Mouse (Mus musculus) cerebellum, adult 2 months (tissue): ENCODE data around the gene Uri1. TPM values are rescaled to one million over a fixed set of nuclear protein-coding genes. Genes with fewer than 3 reads are reported as not detected.

Experiments used
- DNase-seq, 2 experiments: peaks; one replicate each; pipeline ENCODE4 v3.0.0; 2021
- H3K27ac ChIP-seq: fragments of 200-500 bp; 2 replicates; pipeline ENCODE4 v1.5.1; 2012; ENCODE audit warnings: low read length, control low read depth, inconsistent platforms; ENCODE audit not compliant: insufficient read depth
- H3K27me3 ChIP-seq: fragments of 200-500 bp; 2 replicates; pipeline ENCODE4 v1.6.1; 2012; ENCODE audit warnings: inconsistent platforms, mild to moderate bottlenecking, low read length, moderate library complexity; ENCODE audit not compliant: control insufficient read depth, insufficient read depth
- H3K4me1 ChIP-seq: fragments of 200-500 bp; 2 replicates; pipeline ENCODE4 v1.6.1; 2011; ENCODE audit warnings: low read length; ENCODE audit not compliant: control insufficient read depth, insufficient read depth
- H3K4me3 ChIP-seq: fragments of 200-500 bp; replicated peaks from 2 replicates; pipeline ENCODE3; 2011; ENCODE audit warnings: mild to moderate bottlenecking, low read depth, low read length, control low read depth; ENCODE audit not compliant: insufficient read depth
- CTCF ChIP-seq: fragments of 200-500 bp; IDR thresholded peaks from 2 replicates; pipeline ENCODE4 v1.5.1; 2011; ENCODE audit warnings: low read depth, mild to moderate bottlenecking, control low read depth, low read length, moderate library complexity, borderline replicate concordance; ENCODE audit not compliant: insufficient read depth
- POLR2A ChIP-seq: fragments of 200-500 bp; IDR thresholded peaks from 2 replicates; pipeline ENCODE4 v1.6.1; 2011; ENCODE audit warnings: low read length, control low read depth, borderline replicate concordance; ENCODE audit not compliant: insufficient read depth
- WGBS: fragments of 180-500 bp; shearing (Covaris S2); methylation state at CpG from one replicate; pipeline ENCODE4 v1.1.7; 2018; 5-methylcytosine and 5-hydroxymethylcytosine counted together
- polyA plus RNA-seq: library from polyadenylated mRNA; depleted of rRNA; stranded (reverse); fragments of >200 nt; gene quantifications from 2 replicates; pipeline ENCODE4 v1.2.3, GENCODE M21; 2012

Uri1 gene
- polyA plus RNA-seq, 1 experiment: 30.3 TPM

DNA sequence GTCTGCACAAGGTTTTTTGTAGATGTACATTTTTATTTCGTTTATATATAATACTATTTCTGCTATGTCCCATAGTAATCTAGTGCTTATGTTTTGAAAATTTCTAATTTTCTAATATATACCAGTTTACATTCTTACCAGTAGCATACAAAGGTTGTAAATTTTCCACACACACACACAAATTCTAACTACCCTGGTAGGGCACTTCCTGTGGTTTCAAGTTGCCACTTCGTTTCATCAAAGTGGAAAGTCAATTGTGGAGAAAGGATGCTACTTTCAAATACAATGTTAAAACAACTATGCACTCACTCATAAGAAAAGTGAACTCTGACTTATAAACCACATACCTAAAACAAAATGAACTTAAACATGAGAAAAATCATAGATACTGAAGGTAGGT is 45.7 kb downstream of the Uri1 start:
- Histone ChIP-seq H3K4me1 (peaks cover 2% of the 10 kb centered on the region; the same call in 1 of the 2 replicates), H3K27me3 (no peaks in the 10 kb centered on the region), H3K27ac (no peak overlapping the region), H3K4me3 (no peak overlapping the region)
- TF ChIP-seq POLR2A: no peak
- no peak for TF ChIP-seq CTCF
- 98% methylated on average over 2 of the region's 2 CpGs for WGBS
- no peak for DNase-seq

DNA sequence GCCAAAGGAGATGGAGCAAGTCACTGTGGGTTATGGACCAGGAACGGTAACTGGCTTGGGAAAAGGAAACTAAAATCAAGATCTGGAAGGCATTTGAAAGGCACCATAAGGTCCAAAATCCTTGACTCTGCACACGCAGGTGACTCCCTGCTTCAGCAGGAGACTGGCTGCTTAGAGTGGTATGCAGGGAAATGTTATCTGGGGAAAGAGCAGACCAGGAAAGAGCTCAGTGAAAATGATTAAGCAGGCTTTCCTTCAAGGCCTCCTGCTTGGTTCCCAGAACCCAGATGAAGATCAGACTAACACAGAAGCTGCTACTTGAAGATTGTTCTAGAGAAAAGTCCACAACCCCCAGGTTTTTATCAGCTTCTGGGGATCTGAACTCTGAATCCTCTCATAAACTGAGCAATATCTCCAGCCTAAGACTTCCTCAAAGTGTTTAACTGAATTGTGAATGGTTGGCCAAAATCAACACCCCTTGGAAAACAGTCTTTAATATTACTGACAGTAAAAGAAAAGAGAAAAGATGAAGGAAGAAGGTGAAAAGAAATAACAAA is 50.3 kb downstream of the Uri1 start:
- H3K27ac ChIP-seq: no peak overlapping the region
- WGBS: 34% methylated on average over 2 of the region's 2 CpGs
- DNase-seq: no peak
- H3K4me3 ChIP-seq: no peak overlapping the region
- no peaks in the 10 kb centered on the region for H3K27me3 ChIP-seq
- peaks cover 2% of the 10 kb centered on the region; the same call in 1 of the 2 replicates for H3K4me1 ChIP-seq
- TF ChIP-seq CTCF (no peak), POLR2A (no peak)

- WGBS: 54% methylated on average over 9 of the region's 9 CpGs
- DNase-seq: peak in 1 of 2 experiments; percentile 9
- Histone ChIP-seq H3K4me3 (no peak overlapping the region), H3K27me3 (no peaks in the 10 kb centered on the region), H3K4me1 (peaks cover 2% of the 10 kb centered on the region; the same call in 1 of the 2 replicates), H3K27ac (no peak overlapping the region)
- TF ChIP-seq POLR2A (no peak), CTCF (no peak)
These were observed 50.8 kb downstream of the Uri1 start for GRCm38 (mm10) chr7:37972571-37972970.

- Histone ChIP-seq H3K4me1 (no peaks in the 10 kb centered on the region), H3K27ac (no peak overlapping the region), H3K27me3 (no peaks in the 10 kb centered on the region), H3K4me3 (no peak overlapping the region)
- no peak for DNase-seq
- TF ChIP-seq POLR2A: no peak
- TF ChIP-seq CTCF: no peak
- whole genome bisulfite sequencing: 64% methylated on average over 17 of the region's 17 CpGs
These were observed 61.0 kb downstream of the Uri1 start for GRCm38 (mm10) chr7:37962326-37962725.

GRCm38 (mm10) chr7:37961247-37961646 is 62.1 kb downstream of the Uri1 start:
- Histone ChIP-seq H3K4me3 (no peak overlapping the region), H3K27me3 (no peaks in the 10 kb centered on the region), H3K27ac (no peak overlapping the region), H3K4me1 (no peaks in the 10 kb centered on the region)
- 91% methylated on average over 11 of the region's 11 CpGs for WGBS
- TF ChIP-seq POLR2A (no peak), CTCF (no peak)
- DNase-seq: no peak

DNA sequence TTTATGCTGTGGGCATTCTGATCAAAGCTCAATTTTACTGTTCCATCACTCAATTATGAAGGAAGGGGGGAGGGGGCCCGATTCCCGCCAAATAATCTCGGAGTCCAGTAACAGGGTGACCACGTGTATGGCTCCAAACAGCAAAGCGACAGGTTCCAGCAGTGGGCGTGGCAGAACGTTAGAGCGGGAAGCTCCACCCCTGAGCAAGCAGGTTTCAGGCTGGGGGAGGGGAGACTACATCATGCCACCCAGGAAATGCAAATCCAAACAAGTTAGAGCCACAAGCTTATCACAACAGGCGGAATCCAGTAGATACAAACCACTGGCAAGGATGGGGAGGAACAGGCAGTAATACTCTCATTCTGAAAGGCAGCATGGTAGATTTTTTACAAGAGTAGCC is 71.5 kb downstream of the Uri1 start:
- DNase-seq: no peak
- no peak overlapping the region for H3K27ac ChIP-seq
- no peaks in the 10 kb centered on the region for H3K27me3 ChIP-seq
- H3K4me1 ChIP-seq: no peaks in the 10 kb centered on the region
- 83% methylated on average over 9 of the region's 9 CpGs for WGBS
- TF ChIP-seq POLR2A (no peak), CTCF (no peak)
- no peak overlapping the region for H3K4me3 ChIP-seq

DNA sequence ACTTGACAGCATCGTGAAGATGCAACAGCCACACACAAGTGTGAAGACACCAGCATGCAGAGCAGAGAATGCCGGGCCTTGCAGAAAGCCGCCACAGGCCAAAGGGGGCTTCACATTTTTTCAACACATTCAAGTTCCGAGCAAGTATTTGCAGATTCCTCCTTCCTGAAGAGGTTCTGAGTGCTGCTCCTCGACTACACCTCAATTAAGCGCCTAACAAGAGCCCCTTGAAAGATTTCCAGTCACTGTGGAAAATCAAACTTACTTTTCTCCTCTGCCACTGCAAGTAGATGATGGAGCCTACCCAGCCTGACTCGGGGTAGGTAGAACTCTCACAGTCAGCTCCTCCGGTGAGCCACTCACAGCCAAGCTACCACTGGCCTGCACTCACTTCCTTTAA is 86.9 kb downstream of the Uri1 start:
- no peak for DNase-seq
- Histone ChIP-seq H3K27ac (no peak overlapping the region), H3K4me1 (peaks cover 3% of the 10 kb centered on the region), H3K4me3 (no peak overlapping the region), H3K27me3 (no peaks in the 10 kb centered on the region)
- TF ChIP-seq CTCF: no peak
- TF ChIP-seq POLR2A: no peak
- 87% methylated on average over 8 of the region's 8 CpGs for WGBS

DNA sequence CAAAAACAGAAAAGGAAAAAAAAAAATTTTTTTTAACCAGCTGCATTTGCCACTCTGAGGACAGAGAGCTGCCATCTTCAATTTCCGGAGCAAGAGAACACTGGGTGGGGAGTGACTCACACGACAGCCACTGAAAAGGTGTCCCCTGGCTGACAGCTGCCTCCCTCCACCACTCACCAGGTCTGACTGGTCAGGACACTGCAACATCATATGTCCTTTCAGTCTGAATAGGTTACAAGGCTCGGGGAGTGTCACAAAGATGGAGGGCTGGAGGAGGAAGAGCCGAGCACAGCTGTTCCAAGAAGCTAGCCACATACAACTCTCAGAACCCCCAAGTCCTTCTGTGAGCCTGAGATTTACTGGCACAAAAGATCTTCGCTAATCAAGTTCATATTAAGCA is 87.6 kb downstream of the Uri1 start:
- H3K27ac ChIP-seq: no peak overlapping the region
- no peak for TF ChIP-seq POLR2A
- TF ChIP-seq CTCF: no peak
- 44% methylated on average over 5 of the region's 5 CpGs for WGBS
- H3K4me1 ChIP-seq: peaks cover 3% of the 10 kb centered on the region
- H3K4me3 ChIP-seq: no peak overlapping the region
- no peaks in the 10 kb centered on the region for H3K27me3 ChIP-seq
- peak in 1 of 2 experiments; percentile 22 for DNase-seq
